Mouse (Mus musculus): ENCODE data around the gene Arl10. TPM values are rescaled to one million over a fixed set of nuclear protein-coding genes. Genes with fewer than 3 reads are reported as not detected.
A peak's percentile ranks its signal among the peaks of the same experiment; 100 is the strongest.

Gene Arl10
- polyA plus RNA-seq, 1 experiment from 2014 or later, result 26.4 TPM

GRCm38 (mm10) chr13:54562562-54562961, 12.3 kb upstream of the Arl10 start:
- H3K36me3 ChIP-seq (ENCODE audit: control insufficient read depth, insufficient read depth, low read length), result peaks cover 16% of the 10 kb centered on the region; the same call in 1 of the 2 replicates

GRCm38 (mm10) chr13:54564232-54565200, 10.3 kb upstream of the Arl10 start:
- DNase-seq (ENCODE audit: low spot score), result no peak
- Histone ChIP-seq H3K9me3 (ENCODE audit: control insufficient read depth, low read length) (no peaks in the 10 kb centered on the region), H3K4me1 (replicated peaks; ENCODE audit: control insufficient read depth, insufficient read depth, low read length) (peaks cover 6% of the 10 kb centered on the region; the same call in 1 of the 2 replicates), H3K36me3 (ENCODE audit: control insufficient read depth, insufficient read depth, low read length) (peaks cover 7% of the 10 kb centered on the region; the same call in 1 of the 2 replicates), H3K4me3 (ENCODE audit: low read depth, low read length) (peak overlapping the region; percentile 81), H3K9ac (ENCODE audit: low read length) (peak overlapping the region; percentile 91), H3K27me3 (ENCODE audit: control insufficient read depth, insufficient read depth, low read length) (no peaks in the 10 kb centered on the region), H3K4me2 (ENCODE audit: low read depth, low read length, severe bottlenecking) (peak overlapping the region; percentile 58), H3K27ac (ENCODE audit: low read depth, low read length) (no peak overlapping the region)
- 12% methylated on average over 45 of the region's 45 CpGs for WGBS
- ATAC-seq (replicated peaks; ENCODE audit: low FRiP score), result peak; percentile 1; the same call in 1 of the 2 replicates

More at GRCm38 (mm10) chr13:54562562-54562961, 12.3 kb upstream of the Arl10 start:
- peaks cover 6% of the 10 kb centered on the region; the same call in 1 of the 2 replicates for H3K4me1 ChIP-seq (replicated peaks; ENCODE audit: control insufficient read depth, insufficient read depth, low read length)
- H3K9ac ChIP-seq (ENCODE audit: low read length), result no peak overlapping the region
- H3K9me3 ChIP-seq (ENCODE audit: control insufficient read depth, low read length), result no peaks in the 10 kb centered on the region
- no peaks in the 10 kb centered on the region for H3K27me3 ChIP-seq (ENCODE audit: control insufficient read depth, insufficient read depth, low read length)
- H3K4me2 ChIP-seq (ENCODE audit: low read depth, low read length, severe bottlenecking), result no peak overlapping the region
- no peak overlapping the region for H3K4me3 ChIP-seq (ENCODE audit: low read depth, low read length)
- DNase-seq (ENCODE audit: low spot score) (no peak), ATAC-seq (replicated peaks; ENCODE audit: low FRiP score) (no peak)
- WGBS, result 86% methylated on average over 7 of the region's 7 CpGs
- no peak overlapping the region for H3K27ac ChIP-seq (ENCODE audit: low read depth, low read length)

GRCm38 (mm10) chr13:54565201-54565581, 9.6 kb upstream of the Arl10 start, which contains the start of gene 4833439L19Rik:
Gene 4833439L19Rik, minus strand, starts transcription at chr13:54565435.
- no peaks in the 10 kb centered on the region for H3K27me3 ChIP-seq (ENCODE audit: control insufficient read depth, insufficient read depth, low read length)
- peak; percentile 97 for DNase-seq (ENCODE audit: low spot score)

GRCm38 (mm10) chr13:54565594-54566345, 9.0 kb upstream of the Arl10 start:
- DNase-seq (ENCODE audit: low spot score) (peak; percentile 71), ATAC-seq (replicated peaks; ENCODE audit: low FRiP score) (peak; percentile 62)
- Histone ChIP-seq H3K27ac (ENCODE audit: low read depth, low read length) (no peak overlapping the region), H3K4me3 (ENCODE audit: low read depth, low read length) (peak overlapping the region; percentile 81), H3K4me1 (replicated peaks; ENCODE audit: control insufficient read depth, insufficient read depth, low read length) (peaks cover 6% of the 10 kb centered on the region; the same call in 1 of the 2 replicates), H3K27me3 (ENCODE audit: control insufficient read depth, insufficient read depth, low read length) (no peaks in the 10 kb centered on the region), H3K36me3 (ENCODE audit: control insufficient read depth, insufficient read depth, low read length) (no peaks in the 10 kb centered on the region), H3K9ac (ENCODE audit: low read length) (peak overlapping the region; percentile 91; the same call in 1 of the 2 replicates), H3K4me2 (ENCODE audit: low read depth, low read length, severe bottlenecking) (peak overlapping the region; percentile 34), H3K9me3 (ENCODE audit: control insufficient read depth, low read length) (no peaks in the 10 kb centered on the region)
- 40% methylated on average over 8 of the region's 8 CpGs for WGBS

More at GRCm38 (mm10) chr13:54565201-54565581, 9.6 kb upstream of the Arl10 start, which contains the start of gene 4833439L19Rik:
- Histone ChIP-seq H3K9me3 (ENCODE audit: control insufficient read depth, low read length) (no peaks in the 10 kb centered on the region), H3K4me3 (ENCODE audit: low read depth, low read length) (peak within 1 kb of the TSS; percentile 81), H3K27ac (ENCODE audit: low read depth, low read length) (no peak within 1 kb of the TSS), H3K4me1 (replicated peaks; ENCODE audit: control insufficient read depth, insufficient read depth, low read length) (peaks cover 6% of the 10 kb centered on the region; the same call in 1 of the 2 replicates), H3K9ac (ENCODE audit: low read length) (peak within 1 kb of the TSS; percentile 91), H3K4me2 (ENCODE audit: low read depth, low read length, severe bottlenecking) (peak within 1 kb of the TSS; percentile 58), H3K36me3 (ENCODE audit: control insufficient read depth, insufficient read depth, low read length) (peaks cover 1% of the 10 kb centered on the region; the same call in 1 of the 2 replicates)
- peak; percentile 94 for ATAC-seq (replicated peaks; ENCODE audit: low FRiP score)
- under 1% methylated on average over 27 of the region's 27 CpGs for WGBS

- DNase-seq (ENCODE audit: low spot score) (no peak), ATAC-seq (replicated peaks; ENCODE audit: low FRiP score) (no peak)
- Histone ChIP-seq H3K9ac (ENCODE audit: low read length) (no peak overlapping the region), H3K36me3 (ENCODE audit: control insufficient read depth, insufficient read depth, low read length) (no peaks in the 10 kb centered on the region), H3K27ac (ENCODE audit: low read depth, low read length) (no peak overlapping the region), H3K4me2 (ENCODE audit: low read depth, low read length, severe bottlenecking) (no peak overlapping the region), H3K4me1 (replicated peaks; ENCODE audit: control insufficient read depth, insufficient read depth, low read length) (peaks cover 10% of the 10 kb centered on the region; the same call in 1 of the 2 replicates), H3K4me3 (ENCODE audit: low read depth, low read length) (no peak overlapping the region), H3K27me3 (ENCODE audit: control insufficient read depth, insufficient read depth, low read length) (no peaks in the 10 kb centered on the region), H3K9me3 (ENCODE audit: control insufficient read depth, low read length) (no peaks in the 10 kb centered on the region)
- 39% methylated on average over 5 of the region's 5 CpGs for WGBS
These were observed 6.4 kb upstream of the Arl10 start for GRCm38 (mm10) chr13:54568380-54568779.

GRCm38 (mm10) chr13:54569282-54569681, 5.5 kb upstream of the Arl10 start:
- no peak for DNase-seq (ENCODE audit: low spot score)
- Histone ChIP-seq H3K4me3 (ENCODE audit: low read depth, low read length) (no peak overlapping the region), H3K27me3 (ENCODE audit: control insufficient read depth, insufficient read depth, low read length) (no peaks in the 10 kb centered on the region), H3K36me3 (ENCODE audit: control insufficient read depth, insufficient read depth, low read length) (no peaks in the 10 kb centered on the region), H3K9me3 (ENCODE audit: control insufficient read depth, low read length) (no peaks in the 10 kb centered on the region), H3K4me1 (replicated peaks; ENCODE audit: control insufficient read depth, insufficient read depth, low read length) (peaks cover 5% of the 10 kb centered on the region; the same call in 1 of the 2 replicates), H3K9ac (ENCODE audit: low read length) (no peak overlapping the region), H3K27ac (ENCODE audit: low read depth, low read length) (no peak overlapping the region), H3K4me2 (ENCODE audit: low read depth, low read length, severe bottlenecking) (no peak overlapping the region)
- 34% methylated on average over 1 of the region's 1 CpGs for WGBS
- no peak for ATAC-seq (replicated peaks; ENCODE audit: low FRiP score)

- ATAC-seq (replicated peaks; ENCODE audit: low FRiP score), result no peak
- no peak overlapping the region for H3K9ac ChIP-seq (ENCODE audit: low read length)
- H3K4me1 ChIP-seq (replicated peaks; ENCODE audit: control insufficient read depth, insufficient read depth, low read length), result peaks cover 7% of the 10 kb centered on the region; the same call in 1 of the 2 replicates
- WGBS, result 75% methylated on average over 4 of the region's 4 CpGs
- H3K36me3 ChIP-seq (ENCODE audit: control insufficient read depth, insufficient read depth, low read length), result no peaks in the 10 kb centered on the region
- H3K9me3 ChIP-seq (ENCODE audit: control insufficient read depth, low read length), result no peaks in the 10 kb centered on the region
- H3K4me2 ChIP-seq (ENCODE audit: low read depth, low read length, severe bottlenecking), result no peak overlapping the region
- no peaks in the 10 kb centered on the region for H3K27me3 ChIP-seq (ENCODE audit: control insufficient read depth, insufficient read depth, low read length)
- DNase-seq (ENCODE audit: low spot score), result no peak
- H3K27ac ChIP-seq (ENCODE audit: low read depth, low read length), result no peak overlapping the region
- no peak overlapping the region for H3K4me3 ChIP-seq (ENCODE audit: low read depth, low read length)
These were observed 4.1 kb upstream of the Arl10 start for GRCm38 (mm10) chr13:54570736-54571135.

GRCm38 (mm10) chr13:54571637-54572036, 3.2 kb upstream of the Arl10 start:
- no peak for DNase-seq (ENCODE audit: low spot score)
- WGBS, result 57% methylated on average over 2 of the region's 2 CpGs

More at GRCm38 (mm10) chr13:54571637-54572036, 3.2 kb upstream of the Arl10 start:
- Histone ChIP-seq H3K9ac (ENCODE audit: low read length) (no peak overlapping the region), H3K9me3 (ENCODE audit: control insufficient read depth, low read length) (no peaks in the 10 kb centered on the region), H3K4me1 (replicated peaks; ENCODE audit: control insufficient read depth, insufficient read depth, low read length) (peaks cover 8% of the 10 kb centered on the region; the same call in 1 of the 2 replicates), H3K36me3 (ENCODE audit: control insufficient read depth, insufficient read depth, low read length) (no peaks in the 10 kb centered on the region), H3K27ac (ENCODE audit: low read depth, low read length) (no peak overlapping the region), H3K4me2 (ENCODE audit: low read depth, low read length, severe bottlenecking) (no peak overlapping the region), H3K4me3 (ENCODE audit: low read depth, low read length) (no peak overlapping the region), H3K27me3 (ENCODE audit: control insufficient read depth, insufficient read depth, low read length) (no peaks in the 10 kb centered on the region)
- no peak for ATAC-seq (replicated peaks; ENCODE audit: low FRiP score)

Measured in forebrain, embryonic 11.5 days (tissue).